Mouse (Mus musculus): ENCODE measurements around the gene Ncor2. TPM values are rescaled to one million over a fixed set of nuclear protein-coding genes. Genes with fewer than 3 reads are reported as not detected.

The Ncor2 gene
- total RNA-seq, 1 experiment from 2014 or later, result 16.9 TPM

GRCm38 (mm10) chr5:125153201-125153816, 25.7 kb downstream of the Ncor2 start:
- no peak for ATAC-seq (replicated peaks; ENCODE audit: low read depth, poor library complexity, severe bottlenecking)

GRCm38 (mm10) chr5:125151872-125152534, 27.0 kb downstream of the Ncor2 start:
- peak; percentile 37 for ATAC-seq (replicated peaks; ENCODE audit: low read depth, poor library complexity, severe bottlenecking)

GRCm38 (mm10) chr5:125150951-125151564, 28.0 kb downstream of the Ncor2 start:
- no peak for ATAC-seq (replicated peaks; ENCODE audit: low read depth, poor library complexity, severe bottlenecking)

- no peak for ATAC-seq (replicated peaks; ENCODE audit: low read depth, poor library complexity, severe bottlenecking)
These were observed 29.9 kb downstream of the Ncor2 start for GRCm38 (mm10) chr5:125149142-125149541.

- no peak for ATAC-seq (replicated peaks; ENCODE audit: low read depth, poor library complexity, severe bottlenecking)
These were observed 30.3 kb downstream of the Ncor2 start for GRCm38 (mm10) chr5:125148686-125149085.

GRCm38 (mm10) chr5:125148173-125148572, 30.8 kb downstream of the Ncor2 start:
- no peak for ATAC-seq (replicated peaks; ENCODE audit: low read depth, poor library complexity, severe bottlenecking)

GRCm38 (mm10) chr5:125147124-125147523, 31.9 kb downstream of the Ncor2 start:
- ATAC-seq (replicated peaks; ENCODE audit: low read depth, poor library complexity, severe bottlenecking), result no peak

GRCm38 (mm10) chr5:125143114-125143872, 35.7 kb downstream of the Ncor2 start:
- no peak for ATAC-seq (replicated peaks; ENCODE audit: low read depth, poor library complexity, severe bottlenecking)

- ATAC-seq (replicated peaks; ENCODE audit: low read depth, poor library complexity, severe bottlenecking), result no peak
These were observed 37.1 kb downstream of the Ncor2 start for GRCm38 (mm10) chr5:125141916-125142315.

- peak; percentile 27; the same call in 1 of the 2 replicates for ATAC-seq (replicated peaks; ENCODE audit: low read depth, poor library complexity, severe bottlenecking)
These were observed 37.5 kb downstream of the Ncor2 start for GRCm38 (mm10) chr5:125141525-125141880.

GRCm38 (mm10) chr5:125140832-125141524, 38.0 kb downstream of the Ncor2 start:
- ATAC-seq (replicated peaks; ENCODE audit: low read depth, poor library complexity, severe bottlenecking), result peak; percentile 64

GRCm38 (mm10) chr5:125140151-125140699, 38.8 kb downstream of the Ncor2 start:
- ATAC-seq (replicated peaks; ENCODE audit: low read depth, poor library complexity, severe bottlenecking), result no peak; the same call in 1 of the 2 replicates

GRCm38 (mm10) chr5:125139669-125140068, 39.4 kb downstream of the Ncor2 start:
- ATAC-seq (replicated peaks; ENCODE audit: low read depth, poor library complexity, severe bottlenecking), result no peak

GRCm38 (mm10) chr5:125138841-125139430, 40.1 kb downstream of the Ncor2 start:
- ATAC-seq (replicated peaks; ENCODE audit: low read depth, poor library complexity, severe bottlenecking), result no peak

GRCm38 (mm10) chr5:125137672-125138285, 41.2 kb downstream of the Ncor2 start:
- ATAC-seq (replicated peaks; ENCODE audit: low read depth, poor library complexity, severe bottlenecking), result no peak

- 0 out of 2 replicates have a peak, but pooled peaks have one; percentile 9 for ATAC-seq (replicated peaks; ENCODE audit: low read depth, poor library complexity, severe bottlenecking)
These were observed 41.9 kb downstream of the Ncor2 start for GRCm38 (mm10) chr5:125136996-125137671.

- ATAC-seq (replicated peaks; ENCODE audit: low read depth, poor library complexity, severe bottlenecking), result no peak
These were observed 42.6 kb downstream of the Ncor2 start for GRCm38 (mm10) chr5:125136296-125136995.
